Mouse (Mus musculus) ES-E14 (cell line): ENCODE results near the gene Fgf14.

Source experiments
- HCFC1 ChIP-seq: IDR thresholded peaks from 2 replicates; pipeline ENCODE4 v1.6.1; 2012; ENCODE audit warnings: low read length, inconsistent platforms, borderline replicate concordance; ENCODE audit not compliant: insufficient read depth
- MAFK ChIP-seq: IDR thresholded peaks from 2 replicates; pipeline ENCODE4 v1.6.1; 2014; ENCODE audit warnings: mild to moderate bottlenecking, low read depth, low read length, inconsistent platforms; ENCODE audit not compliant: insufficient read depth
- ZC3H11A ChIP-seq: IDR thresholded peaks from 2 replicates; pipeline ENCODE4 v1.6.1; 2012; ENCODE audit warnings: low read depth, mild to moderate bottlenecking, inconsistent platforms, low read length, borderline replicate concordance
- ZNF384 ChIP-seq: IDR thresholded peaks from 2 replicates; pipeline ENCODE4 v1.6.1; 2012; ENCODE audit warnings: low read depth, low read length, inconsistent platforms

GRCm38 (mm10) chr14:124044016-124044415 is 632.9 kb downstream of the Fgf14 start:
- TF ChIP-seq HCFC1 (no peak), ZNF384 (no peak), MAFK (no peak), ZC3H11A (no peak)
